Mouse (Mus musculus) kidney, postnatal 10 days (tissue): ENCODE measurements around the gene Krt12.

Experiments
- DNase-seq: peaks from one replicate; pipeline ENCODE4 v3.0.0; 2021; ENCODE audit warnings: mixed read lengths

Krt12 gene

GRCm38 (mm10) chr11:99396661-99397060 is 25.4 kb downstream of the Krt12 start:
- DNase-seq: no peak

- DNase-seq: no peak
Observed at GRCm38 (mm10) chr11:99396034-99396433, 26.0 kb downstream of the Krt12 start.

- DNase-seq: no peak
Observed at GRCm38 (mm10) chr11:99392492-99392891, 29.6 kb downstream of the Krt12 start.

GRCm38 (mm10) chr11:99391375-99391774 is 30.7 kb downstream of the Krt12 start:
- no peak for DNase-seq

GRCm38 (mm10) chr11:99390866-99391265 is 31.2 kb downstream of the Krt12 start:
- DNase-seq: no peak

- DNase-seq: no peak
Observed at GRCm38 (mm10) chr11:99389264-99389663, 32.8 kb downstream of the Krt12 start, which contains the start of gene Krt10. Gene Krt10, minus strand, starts transcription at chr11:99389364.

GRCm38 (mm10) chr11:99388661-99389060 is 33.4 kb downstream of the Krt12 start:
- no peak for DNase-seq

- DNase-seq: peak; percentile 95
Observed at GRCm38 (mm10) chr11:99385813-99386721, 36.0 kb downstream of the Krt12 start.

GRCm38 (mm10) chr11:99379568-99379967 is 42.5 kb downstream of the Krt12 start:
- peak; percentile 84 for DNase-seq

- no peak for DNase-seq
Observed at GRCm38 (mm10) chr11:99374803-99375202, 47.3 kb downstream of the Krt12 start, which contains the start of gene Krt28. Gene Krt28, minus strand, starts transcription at chr11:99374903.

- DNase-seq: no peak
Observed at GRCm38 (mm10) chr11:99369853-99370451, 52.1 kb downstream of the Krt12 start.

- peak; percentile 22 for DNase-seq
Observed at GRCm38 (mm10) chr11:99369229-99369628, 52.8 kb downstream of the Krt12 start.

GRCm38 (mm10) chr11:99366791-99367190 is 55.3 kb downstream of the Krt12 start:
- peak; percentile 34 for DNase-seq
